Mouse (Mus musculus) cerebellum, adult 2 months (tissue): ENCODE measurements around the gene Mup18. TPM values are rescaled to one million over a fixed set of nuclear protein-coding genes. Genes with fewer than 3 reads are reported as not detected.
"Not testable (repeated sequence)": the region's sequence is repeated elsewhere in the genome, so short reads cannot be mapped to it uniquely, and the experiment has no call there.

Experiments
- DNase-seq, 2 experiments: peaks; one replicate each; pipeline ENCODE4 v3.0.0; 2021
- H3K27ac ChIP-seq: fragments of 200-500 bp; 2 replicates; pipeline ENCODE4 v1.5.1; 2012; ENCODE audit warnings: low read length, control low read depth, inconsistent platforms; ENCODE audit not compliant: insufficient read depth
- H3K27me3 ChIP-seq: fragments of 200-500 bp; 2 replicates; pipeline ENCODE4 v1.6.1; 2012; ENCODE audit warnings: inconsistent platforms, mild to moderate bottlenecking, low read length, moderate library complexity; ENCODE audit not compliant: control insufficient read depth, insufficient read depth
- H3K4me1 ChIP-seq: fragments of 200-500 bp; 2 replicates; pipeline ENCODE4 v1.6.1; 2011; ENCODE audit warnings: low read length; ENCODE audit not compliant: control insufficient read depth, insufficient read depth
- H3K4me3 ChIP-seq: fragments of 200-500 bp; replicated peaks from 2 replicates; pipeline ENCODE3; 2011; ENCODE audit warnings: mild to moderate bottlenecking, low read depth, low read length, control low read depth; ENCODE audit not compliant: insufficient read depth
- WGBS: fragments of 180-500 bp; shearing (Covaris S2); methylation state at CpG from one replicate; pipeline ENCODE4 v1.1.7; 2018; 5-methylcytosine and 5-hydroxymethylcytosine counted together
- polyA plus RNA-seq: library from polyadenylated mRNA; depleted of rRNA; stranded (reverse); fragments of >200 nt; gene quantifications from 2 replicates; pipeline ENCODE4 v1.2.3, GENCODE M21; 2012; rRNA removed

Gene Mup18
- polyA plus RNA-seq = not detected in 2 replicates

GRCm38 (mm10) chr4:61674036-61674435, at the start of gene Mup18:
Gene Mup18, minus strand, starts transcription at chr4:61674136.
- not testable (repeated sequence) for H3K27ac ChIP-seq, DNase-seq, H3K27me3 ChIP-seq, H3K4me3 ChIP-seq, H3K4me1 ChIP-seq
- WGBS = 59% methylated on average over 2 of the region's 2 CpGs

GRCm38 (mm10) chr4:61714296-61714695, 40.4 kb upstream of the Mup18 start:
- not testable (repeated sequence) for DNase-seq, H3K4me1 ChIP-seq, H3K27ac ChIP-seq, H3K4me3 ChIP-seq, H3K27me3 ChIP-seq
- WGBS = 81% methylated on average over 6 of the region's 6 CpGs

Other genes starting within 250 kb of the Mup18 start
- gene Mup15, start 234.4 kb downstream of the Mup18 start, polyA plus RNA-seq = not detected in 2 replicates
- not detected in 2 replicates for gene Mup16, start 154.6 kb downstream of the Mup18 start, polyA plus RNA-seq
- gene Mup17, start 78.3 kb downstream of the Mup18 start, polyA plus RNA-seq = not detected in 2 replicates
- gene Mup19, start 108.1 kb upstream of the Mup18 start, polyA plus RNA-seq = not detected in 2 replicates
- not detected in 2 replicates for gene Mup5, start 161.1 kb upstream of the Mup18 start, polyA plus RNA-seq